Mouse (Mus musculus) lung, embryonic 16.5 days (tissue): ENCODE measurements around the gene Chil1. TPM values are rescaled to one million over a fixed set of nuclear protein-coding genes. Genes with fewer than 3 reads are reported as not detected.

Experiments used
- ATAC-seq: fragments of 200-750 bp; cut with Nextera tagmentation; 2 replicates; pipeline ENCODE4 v1.8.0; 2017; ENCODE audit warnings: low read depth, mild to moderate bottlenecking, moderate library complexity
- H3K27ac ChIP-seq: fragments of 300-500 bp; sonication (generic); 2 replicates; pipeline ENCODE4 v1.5.1; 2014; ENCODE audit warnings: mild to moderate bottlenecking, control low read depth, low read length
- H3K27me3 ChIP-seq: fragments of 300-500 bp; sonication (generic); 2 replicates; pipeline ENCODE4 v1.6.1; 2014; ENCODE audit warnings: low read depth, low read length, mixed read lengths; ENCODE audit not compliant: control insufficient read depth, insufficient read depth
- H3K36me3 ChIP-seq: fragments of 300-500 bp; sonication (generic); 2 replicates; pipeline ENCODE4 v1.6.1; 2014; ENCODE audit warnings: low read length; ENCODE audit not compliant: control insufficient read depth, insufficient read depth
- H3K4me1 ChIP-seq: fragments of 300-500 bp; sonication (generic); replicated peaks from 2 replicates; pipeline ENCODE4 v1.6.1; 2014; ENCODE audit warnings: low read length, mixed read lengths; ENCODE audit not compliant: control insufficient read depth, insufficient read depth
- H3K4me2 ChIP-seq: fragments of 300-500 bp; sonication (generic); 2 replicates; pipeline ENCODE4 v1.6.1; 2014; ENCODE audit warnings: low read depth, low read length, control low read depth
- H3K4me3 ChIP-seq: fragments of 300-500 bp; sonication (generic); 2 replicates; pipeline ENCODE4 v1.5.1; 2014; ENCODE audit warnings: mild to moderate bottlenecking, low read length, control low read depth
- H3K9ac ChIP-seq: fragments of 300-500 bp; sonication (generic); 2 replicates; pipeline ENCODE4 v1.6.1; 2014; ENCODE audit warnings: low read length, control low read depth
- H3K9me3 ChIP-seq: fragments of 300-500 bp; sonication (generic); 2 replicates; pipeline ENCODE4 v1.6.1; 2016; ENCODE audit warnings: low read length; ENCODE audit not compliant: control insufficient read depth
- WGBS: fragments of 180-500 bp; shearing (Covaris S2); extraction: QIAGEN DNeasy Blood & Tissue Kit; methylation state at CpG from one replicate; pipeline ENCODE4 v1.1.7; 2014; 5-methylcytosine and 5-hydroxymethylcytosine counted together
- polyA plus RNA-seq: library from polyadenylated mRNA; unstranded; fragments of >200 nt; fragmentation: Nextera tagmentation; extraction: Ambion mirVana; gene quantifications from 2 replicates; pipeline ENCODE4 v1.2.1, GENCODE M21; 2015

The Chil1 gene
- polyA plus RNA-seq, 1 experiment from 2014 or later = 1.2 TPM

- Histone ChIP-seq H3K4me2 (no peak overlapping the region), H3K27me3 (no peaks in the 10 kb centered on the region), H3K36me3 (no peaks in the 10 kb centered on the region), H3K9ac (no peak overlapping the region), H3K4me1 (no peaks in the 10 kb centered on the region), H3K9me3 (0 out of 2 replicates have a peak, but pooled peaks cover 3% of the 10 kb centered on the region), H3K27ac (no peak overlapping the region), H3K4me3 (no peak overlapping the region)
- no peak for ATAC-seq
- 51% methylated on average over 14 of the region's 14 CpGs for WGBS
These were observed 14.3 kb upstream of the Chil1 start for GRCm38 (mm10) chr1:134167416-134168305.

- Histone ChIP-seq H3K4me1 (no peaks in the 10 kb centered on the region), H3K4me2 (no peak overlapping the region), H3K4me3 (no peak overlapping the region), H3K27ac (no peak overlapping the region), H3K27me3 (no peaks in the 10 kb centered on the region), H3K36me3 (no peaks in the 10 kb centered on the region), H3K9me3 (no peaks in the 10 kb centered on the region), H3K9ac (no peak overlapping the region)
- no peak for ATAC-seq
- WGBS = 54% methylated on average over 3 of the region's 3 CpGs
These were observed 13.4 kb upstream of the Chil1 start for GRCm38 (mm10) chr1:134168567-134168966.

- no peak overlapping the region for H3K27ac ChIP-seq
- 81% methylated on average over 8 of the region's 8 CpGs for WGBS
- no peak for ATAC-seq
- no peak overlapping the region for H3K4me2 ChIP-seq
- H3K9ac ChIP-seq = no peak overlapping the region
- no peaks in the 10 kb centered on the region for H3K4me1 ChIP-seq
- no peaks in the 10 kb centered on the region for H3K36me3 ChIP-seq
- H3K4me3 ChIP-seq = no peak overlapping the region
- no peaks in the 10 kb centered on the region for H3K27me3 ChIP-seq
- H3K9me3 ChIP-seq = no peaks in the 10 kb centered on the region
These were observed 12.8 kb upstream of the Chil1 start for GRCm38 (mm10) chr1:134168985-134169697.

- no peak for ATAC-seq
- H3K9ac ChIP-seq = no peak overlapping the region
- H3K9me3 ChIP-seq = no peaks in the 10 kb centered on the region
- H3K4me1 ChIP-seq = no peaks in the 10 kb centered on the region
- 44% methylated on average over 7 of the region's 7 CpGs for WGBS
- no peak overlapping the region for H3K27ac ChIP-seq
- no peaks in the 10 kb centered on the region for H3K36me3 ChIP-seq
- H3K27me3 ChIP-seq = no peaks in the 10 kb centered on the region
- H3K4me2 ChIP-seq = no peak overlapping the region
- H3K4me3 ChIP-seq = no peak overlapping the region
These were observed 8.9 kb upstream of the Chil1 start for GRCm38 (mm10) chr1:134173081-134173480.

- WGBS = 87% methylated on average over 5 of the region's 5 CpGs
- H3K27me3 ChIP-seq = no peaks in the 10 kb centered on the region
- no peak overlapping the region for H3K4me3 ChIP-seq
- no peak overlapping the region for H3K27ac ChIP-seq
- H3K9me3 ChIP-seq = no peaks in the 10 kb centered on the region
- H3K9ac ChIP-seq = no peak overlapping the region
- H3K4me2 ChIP-seq = no peak overlapping the region
- ATAC-seq = no peak
- H3K36me3 ChIP-seq = no peaks in the 10 kb centered on the region
- H3K4me1 ChIP-seq = no peaks in the 10 kb centered on the region
These were observed 4.0 kb upstream of the Chil1 start for GRCm38 (mm10) chr1:134177976-134178375.

- Histone ChIP-seq H3K4me1 (peaks cover 4% of the 10 kb centered on the region; the same call in 1 of the 2 replicates), H3K27ac (no peak overlapping the region), H3K36me3 (no peaks in the 10 kb centered on the region), H3K4me2 (no peak overlapping the region), H3K9ac (no peak overlapping the region), H3K27me3 (no peaks in the 10 kb centered on the region), H3K9me3 (no peaks in the 10 kb centered on the region), H3K4me3 (no peak overlapping the region)
- no peak for ATAC-seq
- 86% methylated on average over 4 of the region's 4 CpGs for WGBS
These were observed 2.1 kb downstream of the Chil1 start for GRCm38 (mm10) chr1:134184089-134184488.

GRCm38 (mm10) chr1:134188217-134188616 lies 6.2 kb downstream of the Chil1 start:
- Histone ChIP-seq H3K36me3 (no peaks in the 10 kb centered on the region), H3K4me2 (no peak overlapping the region), H3K9ac (no peak overlapping the region), H3K27ac (no peak overlapping the region), H3K4me3 (no peak overlapping the region), H3K4me1 (peaks cover 4% of the 10 kb centered on the region; the same call in 1 of the 2 replicates), H3K27me3 (no peaks in the 10 kb centered on the region), H3K9me3 (no peaks in the 10 kb centered on the region)
- 81% methylated on average over 5 of the region's 5 CpGs for WGBS
- ATAC-seq = no peak

- Histone ChIP-seq H3K4me1 (peaks cover 4% of the 10 kb centered on the region; the same call in 1 of the 2 replicates), H3K27ac (no peak overlapping the region), H3K4me3 (no peak overlapping the region), H3K36me3 (no peaks in the 10 kb centered on the region), H3K27me3 (no peaks in the 10 kb centered on the region), H3K4me2 (no peak overlapping the region), H3K9me3 (no peaks in the 10 kb centered on the region), H3K9ac (no peak overlapping the region)
- peak; percentile 63 for ATAC-seq
- WGBS = 18% methylated on average over 12 of the region's 12 CpGs
These were observed 7.2 kb downstream of the Chil1 start for GRCm38 (mm10) chr1:134188989-134189729.

GRCm38 (mm10) chr1:134191192-134191591 lies 9.2 kb downstream of the Chil1 start:
- Histone ChIP-seq H3K27me3 (no peaks in the 10 kb centered on the region), H3K9ac (no peak overlapping the region), H3K27ac (no peak overlapping the region), H3K9me3 (no peaks in the 10 kb centered on the region), H3K36me3 (no peaks in the 10 kb centered on the region), H3K4me2 (no peak overlapping the region), H3K4me1 (peaks cover 6% of the 10 kb centered on the region), H3K4me3 (no peak overlapping the region)
- ATAC-seq = no peak
- WGBS = 86% methylated on average over 5 of the region's 5 CpGs
